Mouse (Mus musculus) lung, embryonic 14.5 days (tissue): ENCODE results near the gene Idh3a. TPM values are rescaled to one million over a fixed set of nuclear protein-coding genes. Genes with fewer than 3 reads are reported as not detected.

Experiments used
- ATAC-seq: fragments of 200-750 bp; cut with Nextera tagmentation; 2 replicates; pipeline ENCODE4 v1.8.0; 2017; ENCODE audit warnings: mild to moderate bottlenecking, moderate TSS enrichment, moderate library complexity; ENCODE audit not compliant: insufficient read depth
- DNase-seq: peaks from one replicate; pipeline ENCODE4 v3.0.0-alpha.2; 2015
- H3K27ac ChIP-seq: fragments of 300-500 bp; sonication (generic); 2 replicates; pipeline ENCODE4 v1.5.1; 2014; ENCODE audit warnings: low read depth, mild to moderate bottlenecking, moderate library complexity
- H3K27me3 ChIP-seq: fragments of 300-500 bp; sonication (generic); 2 replicates; pipeline ENCODE4 v1.6.1; 2014; ENCODE audit warnings: low read length, control low read depth; ENCODE audit not compliant: insufficient read depth
- H3K36me3 ChIP-seq: fragments of 300-500 bp; sonication (generic); 2 replicates; pipeline ENCODE4 v1.6.1; 2014; ENCODE audit warnings: control low read depth; ENCODE audit not compliant: insufficient read depth
- H3K4me1 ChIP-seq: fragments of 300-500 bp; sonication (generic); 2 replicates; pipeline ENCODE4 v1.6.1; 2014; ENCODE audit warnings: antibody characterized with exemption, control low read depth; ENCODE audit not compliant: insufficient read depth
- H3K4me2 ChIP-seq: fragments of 300-500 bp; sonication (generic); 2 replicates; pipeline ENCODE4 v1.6.1; 2014; ENCODE audit warnings: mild to moderate bottlenecking
- H3K4me3 ChIP-seq: fragments of 300-500 bp; sonication (generic); 2 replicates; pipeline ENCODE4 v1.5.1; 2014; ENCODE audit warnings: low read depth, low read length
- H3K9ac ChIP-seq: fragments of 300-500 bp; sonication (generic); 2 replicates; pipeline ENCODE4 v1.6.1; 2014
- H3K9me3 ChIP-seq: fragments of 300-500 bp; sonication (generic); 2 replicates; pipeline ENCODE4 v1.6.1; 2016; ENCODE audit warnings: low read depth, low read length, control low read depth
- CTCF ChIP-seq: IDR thresholded peaks from 2 replicates; pipeline ENCODE4 v1.5.1; 2016; ENCODE audit warnings: antibody characterized with exemption, low read depth
- WGBS: fragments of 180-500 bp; shearing (Covaris S2); extraction: QIAGEN DNeasy Blood & Tissue Kit; methylation state at CpG from one replicate; pipeline ENCODE4 v1.1.7; 2014; 5-methylcytosine and 5-hydroxymethylcytosine counted together
- polyA plus RNA-seq: library from polyadenylated mRNA; unstranded; fragments of >200 nt; fragmentation: Nextera tagmentation; extraction: Ambion mirVana; gene quantifications from 2 replicates; pipeline ENCODE4 v1.2.1, GENCODE M21; 2014

The Idh3a gene
- polyA plus RNA-seq, 1 experiment from 2014 or later, result 106 TPM

GRCm38 (mm10) chr9:54637510-54638314, 51.6 kb downstream of the Idh3a start:
- WGBS, result 56% methylated on average over 5 of the region's 5 CpGs
- DNase-seq, result no peak
- H3K9ac ChIP-seq, result no peak overlapping the region
- H3K36me3 ChIP-seq, result no peaks in the 10 kb centered on the region
- TF ChIP-seq CTCF, result no peak
- H3K4me1 ChIP-seq, result no peaks in the 10 kb centered on the region
- H3K4me3 ChIP-seq, result no peak overlapping the region
- no peak for ATAC-seq
- H3K4me2 ChIP-seq, result no peak overlapping the region
- no peaks in the 10 kb centered on the region for H3K27me3 ChIP-seq
- H3K27ac ChIP-seq, result no peak overlapping the region
- no peaks in the 10 kb centered on the region for H3K9me3 ChIP-seq

- no peak for DNase-seq
- H3K4me1 ChIP-seq, result no peaks in the 10 kb centered on the region
- H3K4me2 ChIP-seq, result no peak overlapping the region
- no peak overlapping the region for H3K4me3 ChIP-seq
- no peaks in the 10 kb centered on the region for H3K36me3 ChIP-seq
- ATAC-seq, result no peak
- H3K9ac ChIP-seq, result no peak overlapping the region
- 43% methylated on average over 2 of the region's 2 CpGs for WGBS
- TF ChIP-seq CTCF, result no peak
- no peaks in the 10 kb centered on the region for H3K27me3 ChIP-seq
- no peak overlapping the region for H3K27ac ChIP-seq
- no peaks in the 10 kb centered on the region for H3K9me3 ChIP-seq
Observed at GRCm38 (mm10) chr9:54639192-54639591, 53.1 kb downstream of the Idh3a start.

GRCm38 (mm10) chr9:54641548-54641947, 55.4 kb downstream of the Idh3a start:
- WGBS, result 64% methylated on average over 3 of the region's 3 CpGs
- Histone ChIP-seq H3K4me2 (no peak overlapping the region), H3K9ac (no peak overlapping the region), H3K36me3 (no peaks in the 10 kb centered on the region), H3K9me3 (no peaks in the 10 kb centered on the region), H3K4me3 (no peak overlapping the region), H3K27me3 (no peaks in the 10 kb centered on the region), H3K4me1 (no peaks in the 10 kb centered on the region), H3K27ac (no peak overlapping the region)
- DNase-seq, result no peak
- no peak for TF ChIP-seq CTCF
- ATAC-seq, result no peak

GRCm38 (mm10) chr9:54642149-54642548, 56.0 kb downstream of the Idh3a start:
- ATAC-seq, result no peak
- no peak for TF ChIP-seq CTCF
- H3K36me3 ChIP-seq, result no peaks in the 10 kb centered on the region
- H3K9ac ChIP-seq, result no peak overlapping the region
- no peak overlapping the region for H3K4me3 ChIP-seq
- no peaks in the 10 kb centered on the region for H3K9me3 ChIP-seq
- DNase-seq, result peak; percentile 19
- H3K4me2 ChIP-seq, result no peak overlapping the region
- H3K27me3 ChIP-seq, result no peaks in the 10 kb centered on the region
- no peaks in the 10 kb centered on the region for H3K4me1 ChIP-seq
- 64% methylated on average over 2 of the region's 2 CpGs for WGBS
- no peak overlapping the region for H3K27ac ChIP-seq

GRCm38 (mm10) chr9:54642556-54642955, 56.4 kb downstream of the Idh3a start:
- Histone ChIP-seq H3K4me3 (no peak overlapping the region), H3K4me1 (no peaks in the 10 kb centered on the region), H3K27ac (no peak overlapping the region), H3K9me3 (no peaks in the 10 kb centered on the region), H3K36me3 (no peaks in the 10 kb centered on the region), H3K4me2 (no peak overlapping the region), H3K27me3 (no peaks in the 10 kb centered on the region), H3K9ac (no peak overlapping the region)
- ATAC-seq, result no peak
- TF ChIP-seq CTCF, result no peak
- DNase-seq, result no peak
- 52% methylated on average over 4 of the region's 4 CpGs for WGBS

- Histone ChIP-seq H3K36me3 (no peaks in the 10 kb centered on the region), H3K27me3 (no peaks in the 10 kb centered on the region), H3K4me1 (no peaks in the 10 kb centered on the region), H3K9me3 (no peaks in the 10 kb centered on the region), H3K27ac (no peak overlapping the region), H3K4me3 (no peak overlapping the region), H3K9ac (no peak overlapping the region), H3K4me2 (no peak overlapping the region)
- 73% methylated on average over 7 of the region's 7 CpGs for WGBS
- ATAC-seq (no peak), DNase-seq (no peak)
- TF ChIP-seq CTCF, result no peak
Observed at GRCm38 (mm10) chr9:54643179-54643578, 57.0 kb downstream of the Idh3a start.

GRCm38 (mm10) chr9:54645530-54645929, 59.4 kb downstream of the Idh3a start:
- H3K27ac ChIP-seq, result no peak overlapping the region
- H3K4me1 ChIP-seq, result no peaks in the 10 kb centered on the region
- DNase-seq (no peak), ATAC-seq (no peak)
- TF ChIP-seq CTCF, result no peak
- H3K4me2 ChIP-seq, result no peak overlapping the region
- no peaks in the 10 kb centered on the region for H3K9me3 ChIP-seq
- H3K4me3 ChIP-seq, result no peak overlapping the region
- WGBS, result 79% methylated on average over 6 of the region's 6 CpGs
- no peaks in the 10 kb centered on the region for H3K36me3 ChIP-seq
- no peak overlapping the region for H3K9ac ChIP-seq
- no peaks in the 10 kb centered on the region for H3K27me3 ChIP-seq
